In genomic region chr16:32513401-32513800, GRCm38 (mm10) we compare ENCODE assay signal across 17 mouse cellular contexts. TPM values are rescaled to one million over a fixed set of nuclear protein-coding genes. Genes with fewer than 3 reads are reported as not detected.
DNase-seq lines count a peak whose midpoint lies in the region; ATAC-seq and TF ChIP-seq lines count a peak whose summit lies in the region.
"Had no signal": no experiment of that assay in that cellular context is flagged by ENCODE, and none has a peak within 500 bp of the region (broad histone marks: within the 10 kb centered on the region; RNA-seq: fewer than 3 reads in every experiment).

No protein-coding gene starts in this region.

- no peak overlapping the region for H3K4me3 ChIP-seq in hindbrain, embryonic 16.5 days (ENCODE audit: low read length)
- H3K4me3 ChIP-seq in hindbrain, embryonic 12.5 days = no peak overlapping the region
- H3K4me3 ChIP-seq in ES-Bruce4 (ENCODE audit: low read depth, low read length) = no peak overlapping the region
- no peak overlapping the region for H3K4me3 ChIP-seq in brown adipose tissue, adult 24 weeks (ENCODE audit: insufficient read depth, low read depth, low read length)
- no peak overlapping the region for H3K4me3 ChIP-seq in liver, embryonic 15.5 days (replicated peaks)
- H3K4me3 ChIP-seq in heart, adult 2 months = no peak overlapping the region
- H3K4me3 ChIP-seq: neural tube, embryonic 13.5 days had no signal

- intact Hi-C loops in heart, adult 2 months (cut with DNase I) = no loop called here
- intact Hi-C loops in heart, postnatal 25 days (cut with DNase I) = no loop called here

- H3K9ac ChIP-seq in hindbrain, embryonic 16.5 days (ENCODE audit: low read depth, low read length) = no peak overlapping the region
- no peak overlapping the region for H3K9ac ChIP-seq in hindbrain, embryonic 12.5 days
- H3K9ac ChIP-seq in ES-Bruce4 (ENCODE audit: low read depth, poor library complexity, severe bottlenecking) = no peak overlapping the region
- H3K9ac ChIP-seq in liver, embryonic 15.5 days = no peak overlapping the region
- H3K9ac ChIP-seq in heart, adult 2 months (ENCODE audit: low read depth, low read length) = no peak overlapping the region
- H3K9ac ChIP-seq: neural tube, embryonic 13.5 days had no signal

- H3K4me1 ChIP-seq in hindbrain, embryonic 16.5 days (ENCODE audit: control insufficient read depth, insufficient read depth, low read depth, low read length) = peaks cover 22% of the 10 kb centered on the region
- peaks cover 30% of the 10 kb centered on the region for H3K4me1 ChIP-seq in hindbrain, embryonic 12.5 days
- peaks cover 19% of the 10 kb centered on the region for H3K4me1 ChIP-seq in ES-Bruce4 (ENCODE audit: control insufficient read depth, insufficient read depth, low read length)
- H3K4me1 ChIP-seq in brown adipose tissue, adult 24 weeks (ENCODE audit: control insufficient read depth, insufficient read depth, insufficient read length, low read length) = peaks cover 10% of the 10 kb centered on the region
- peaks cover 94% of the 10 kb centered on the region for H3K4me1 ChIP-seq in liver, embryonic 15.5 days (replicated peaks)
- no peaks in the 10 kb centered on the region; the same call in 1 of the 2 replicates for H3K4me1 ChIP-seq in heart, adult 2 months (ENCODE audit: control insufficient read depth, insufficient read depth, low read length)

- H3K4me2 ChIP-seq in hindbrain, embryonic 16.5 days (ENCODE audit: low read length) = no peak overlapping the region
- H3K4me2 ChIP-seq in hindbrain, embryonic 12.5 days (replicated peaks) = no peak overlapping the region
- H3K4me2 ChIP-seq in liver, embryonic 15.5 days = peak overlapping the region; percentile 68; the same call in 1 of the 2 replicates
- H3K4me2 ChIP-seq: neural tube, embryonic 13.5 days had no signal

- TF ChIP-seq POLR2A in ES-Bruce4 (IDR thresholded peaks at IDR 0.05; ENCODE audit: insufficient read depth, low read length) = no peak
- TF ChIP-seq POLR2A in heart, adult 2 months (IDR thresholded peaks at IDR 0.05; ENCODE audit: insufficient read depth, low read depth, low read length) = no peak

- no peaks in the 10 kb centered on the region for H3K36me3 ChIP-seq in hindbrain, embryonic 16.5 days (ENCODE audit: control insufficient read depth, insufficient read depth, low read length)
- H3K36me3 ChIP-seq in hindbrain, embryonic 12.5 days = no peaks in the 10 kb centered on the region
- no peaks in the 10 kb centered on the region for H3K36me3 ChIP-seq in ES-Bruce4 (ENCODE audit: control insufficient read depth, insufficient read depth, low read length, poor library complexity, severe bottlenecking)
- no peaks in the 10 kb centered on the region for H3K36me3 ChIP-seq in liver, embryonic 15.5 days (replicated peaks)
- H3K36me3 ChIP-seq in heart, adult 2 months (ENCODE audit: control insufficient read depth, insufficient read depth, low read length) = no peaks in the 10 kb centered on the region
- H3K36me3 ChIP-seq: neural tube, embryonic 13.5 days had no signal

- 0 out of 2 replicates have a peak, but pooled peaks have one; percentile 24 for TF ChIP-seq EP300 in ES-Bruce4 (IDR thresholded peaks at IDR 0.05; ENCODE audit: insufficient read depth, low read depth, low read length)
- no peak for TF ChIP-seq EP300 in heart, adult 2 months (IDR thresholded peaks at IDR 0.05; ENCODE audit: insufficient read depth, low read depth, low read length)

- 85% methylated on average over 6 of the region's 6 CpGs for WGBS in hindbrain, embryonic 16.5 days
- WGBS in hindbrain, embryonic 12.5 days = 88% methylated on average over 6 of the region's 6 CpGs
- 97% methylated on average over 6 of the region's 6 CpGs for WGBS in liver, embryonic 15.5 days (ENCODE audit: insufficient replicate concordance)
- 89% methylated on average over 6 of the region's 6 CpGs for WGBS in heart, adult 2 months

- H3K27ac ChIP-seq in hindbrain, embryonic 16.5 days (ENCODE audit: low read depth, low read length) = 0 out of 2 replicates have a peak overlapping the region, but pooled peaks have one; percentile 31
- H3K27ac ChIP-seq in hindbrain, embryonic 12.5 days = no peak overlapping the region
- H3K27ac ChIP-seq in ES-Bruce4 (ENCODE audit: insufficient read depth, low read length) = peak overlapping the region; percentile 26
- H3K27ac ChIP-seq in brown adipose tissue, adult 24 weeks (replicated peaks; ENCODE audit: low read depth, low read length) = peak overlapping the region; percentile 1; the same call in 1 of the 2 replicates
- H3K27ac ChIP-seq in liver, embryonic 15.5 days (replicated peaks) = peak overlapping the region; percentile 97
- no peak overlapping the region for H3K27ac ChIP-seq in heart, adult 2 months
- H3K27ac ChIP-seq: neural tube, embryonic 13.5 days had no signal

- no peaks in the 10 kb centered on the region for H3K79me2 ChIP-seq in heart, adult 2 months (replicated peaks; ENCODE audit: control insufficient read depth, insufficient read depth, low read length)

- no peak for ATAC-seq in hindbrain, embryonic 16.5 days
- ATAC-seq in hindbrain, embryonic 12.5 days (ENCODE audit: low FRiP score) = no peak
- no peak for ATAC-seq in liver, embryonic 15.5 days (ENCODE audit: insufficient read depth)

- no peak for TF ChIP-seq CTCF in ES-Bruce4 (IDR thresholded peaks at IDR 0.05; ENCODE audit: low read depth, low read length)
- TF ChIP-seq CTCF in heart, adult 2 months (IDR thresholded peaks at IDR 0.05) = no peak

- DNase-seq in heart, adult 2 months = no peak
- DNase-seq in heart, postnatal 25 days (ENCODE audit: low spot score) = no peak
- DNase-seq: cerebellum, adult 18-20 months; kidney, adult 11 months; kidney, postnatal 25 days; layer of hippocampus, postnatal 36 days had no signal

- no peaks in the 10 kb centered on the region for H3K9me3 ChIP-seq in hindbrain, embryonic 16.5 days (ENCODE audit: control insufficient read depth, low read length)
- H3K9me3 ChIP-seq in hindbrain, embryonic 12.5 days (replicated peaks) = no peaks in the 10 kb centered on the region
- H3K9me3 ChIP-seq in ES-Bruce4 (replicated peaks; ENCODE audit: control insufficient read depth, insufficient read depth, low read length, poor library complexity, severe bottlenecking) = no peaks in the 10 kb centered on the region
- no peaks in the 10 kb centered on the region for H3K9me3 ChIP-seq in liver, embryonic 15.5 days (replicated peaks)
- H3K9me3 ChIP-seq: neural tube, embryonic 13.5 days had no signal

- no peaks in the 10 kb centered on the region for H3K27me3 ChIP-seq in hindbrain, embryonic 16.5 days (replicated peaks; ENCODE audit: control insufficient read depth, insufficient read depth, low read length)
- no peaks in the 10 kb centered on the region for H3K27me3 ChIP-seq in hindbrain, embryonic 12.5 days
- H3K27me3 ChIP-seq in ES-Bruce4 (ENCODE audit: control insufficient read depth, insufficient read depth, low read length, poor library complexity, severe bottlenecking) = no peaks in the 10 kb centered on the region
- no peaks in the 10 kb centered on the region for H3K27me3 ChIP-seq in liver, embryonic 15.5 days
- no peaks in the 10 kb centered on the region; the same call in 1 of the 2 replicates for H3K27me3 ChIP-seq in heart, adult 2 months (ENCODE audit: control insufficient read depth, insufficient read depth, low read length)
- H3K27me3 ChIP-seq: neural tube, embryonic 13.5 days had no signal

RNA-seq across cellular contexts. Expression of gene Zdhhc19, which starts 17.3 kb away (rescaled TPM):
- not detected in 2 replicates for polyA plus RNA-seq in hindbrain, embryonic 16.5 days (2015; fragmentation: Nextera tagmentation; extraction: Ambion mirVana)
- polyA plus RNA-seq in hindbrain, embryonic 12.5 days (2016; fragmentation: Nextera tagmentation; extraction: Ambion mirVana) = not detected in 2 replicates
- polyA plus RNA-seq in ES-Bruce4 (2011; ENCODE audit: insufficient read depth, insufficient read length, low read depth, missing spikeins) = not detected in 2 replicates
- polyA plus RNA-seq in brown adipose tissue, adult 24 weeks (2012; ENCODE audit: insufficient read depth, insufficient read length, missing spikeins) = not detected in 2 replicates
- not detected in 2 replicates for polyA plus RNA-seq in liver, embryonic 15.5 days (2015; fragmentation: Nextera tagmentation; extraction: Ambion mirVana)
- total RNA-seq in heart, adult 2 months (2021) = not detected
- polyA plus RNA-seq in heart, adult 2 months (2012; rRNA removed) = not detected in 2 replicates
- not detected for total RNA-seq in heart, postnatal 25 days (2021)
- total RNA-seq: layer of hippocampus, postnatal 36 days; left cerebral cortex, postnatal 4 days; megakaryocyte progenitor cell, adult 5-6 weeks; midbrain, postnatal 0 days had no signal
- polyA plus RNA-seq: erythroblast, embryonic 14.5 days; heart, postnatal 0 days; neural tube, embryonic 13.5 days had no signal

RNA-seq across cellular contexts. Expression of gene Slc51a, which starts 25.7 kb away (rescaled TPM):
- polyA plus RNA-seq in hindbrain, embryonic 16.5 days (2015; fragmentation: Nextera tagmentation; extraction: Ambion mirVana) = 0.19 TPM in 1 of 2 replicates, not detected in the other
- 0.09 and 0.14 TPM in 2 replicates for polyA plus RNA-seq in hindbrain, embryonic 12.5 days (2016; fragmentation: Nextera tagmentation; extraction: Ambion mirVana)
- polyA plus RNA-seq in ES-Bruce4 (2011; ENCODE audit: insufficient read depth, insufficient read length, low read depth, missing spikeins) = not detected in 2 replicates
- not detected in 2 replicates for polyA plus RNA-seq in brown adipose tissue, adult 24 weeks (2012; ENCODE audit: insufficient read depth, insufficient read length, missing spikeins)
- 0.37 and 0.56 TPM in 2 replicates for polyA plus RNA-seq in liver, embryonic 15.5 days (2015; fragmentation: Nextera tagmentation; extraction: Ambion mirVana)
- total RNA-seq in heart, adult 2 months (2021) = under 1 TPM; 0.55 to 0.63 TPM
- polyA plus RNA-seq in heart, adult 2 months (2012; rRNA removed) = 0.64 and 1.1 TPM in 2 replicates
- under 1 TPM; 0.75 to 0.95 TPM for total RNA-seq in heart, postnatal 25 days (2021)
- total RNA-seq: layer of hippocampus, postnatal 36 days; left cerebral cortex, postnatal 4 days; midbrain, postnatal 0 days had no signal
- polyA plus RNA-seq: erythroblast, embryonic 14.5 days; neural tube, embryonic 13.5 days had no signal

Comparison
In these comparisons a context has a peak if more than half of its experiments do, and no peak if none do; other contexts are left out.
1. H3K27ac ChIP-seq: peak in hindbrain, embryonic 16.5 days (single experiment), ES-Bruce4 (single experiment), brown adipose tissue, adult 24 weeks (single experiment) and liver, embryonic 15.5 days (single experiment); none in hindbrain, embryonic 12.5 days (single experiment) and heart, adult 2 months (single experiment).